21 mouse cellular contexts compared by ENCODE assay signal in genomic region chr2:69476901-69477300, GRCm38 (mm10).
DNase-seq lines count a peak whose midpoint lies in the region; ATAC-seq lines count a peak whose summit lies in the region.
"Had no signal": no experiment of that assay in that cellular context is flagged by ENCODE, and none has a peak within 500 bp of the region (broad histone marks: within the 10 kb centered on the region; RNA-seq: fewer than 3 reads in every experiment).

No protein-coding gene starts in this region.

- H3K4me2 ChIP-seq in embryonic facial prominence, embryonic 11.5 days (ENCODE audit: low read depth, low read length): no peak overlapping the region
- H3K4me2 ChIP-seq: embryonic facial prominence, embryonic 15.5 days; hindbrain, embryonic 13.5 days; liver, embryonic 15.5 days; neural tube, embryonic 12.5 days had no signal

- WGBS in embryonic facial prominence, embryonic 11.5 days: 75% methylated on average over 7 of the region's 7 CpGs
- 89% methylated on average over 7 of the region's 7 CpGs for WGBS in embryonic facial prominence, embryonic 10.5 days

- no peak overlapping the region for H3K9ac ChIP-seq in embryonic facial prominence, embryonic 11.5 days (replicated peaks; ENCODE audit: low read length)
- H3K9ac ChIP-seq: embryonic facial prominence, embryonic 15.5 days; hindbrain, embryonic 13.5 days; liver, embryonic 15.5 days; neural tube, embryonic 12.5 days had no signal

- no peaks in the 10 kb centered on the region for H3K27me3 ChIP-seq in embryonic facial prominence, embryonic 11.5 days (ENCODE audit: control insufficient read depth, insufficient read depth, low read length)
- no peaks in the 10 kb centered on the region for H3K27me3 ChIP-seq in embryonic facial prominence, embryonic 10.5 days (replicated peaks; ENCODE audit: low read depth, poor library complexity, severe bottlenecking)
- H3K27me3 ChIP-seq: CH12.LX; embryonic facial prominence, embryonic 15.5 days; hindbrain, embryonic 13.5 days; liver, embryonic 15.5 days; neural tube, embryonic 12.5 days had no signal

- H3K9me3 ChIP-seq in embryonic facial prominence, embryonic 11.5 days (replicated peaks; ENCODE audit: control insufficient read depth, low read length): no peaks in the 10 kb centered on the region
- H3K9me3 ChIP-seq in embryonic facial prominence, embryonic 10.5 days: no peaks in the 10 kb centered on the region
- H3K9me3 ChIP-seq: embryonic facial prominence, embryonic 15.5 days; hindbrain, embryonic 13.5 days; liver, embryonic 15.5 days; neural tube, embryonic 12.5 days had no signal

- no peak overlapping the region for H3K27ac ChIP-seq in embryonic facial prominence, embryonic 11.5 days (replicated peaks; ENCODE audit: low read depth, low read length)
- H3K27ac ChIP-seq in embryonic facial prominence, embryonic 10.5 days (replicated peaks): no peak overlapping the region
- H3K27ac ChIP-seq: embryonic facial prominence, embryonic 15.5 days; gastrocnemius, adult 2 months; heart, adult 2 months; hindbrain, embryonic 13.5 days; liver, embryonic 15.5 days; neural tube, embryonic 12.5 days had no signal

- no peaks in the 10 kb centered on the region for H3K4me1 ChIP-seq in embryonic facial prominence, embryonic 11.5 days (ENCODE audit: control insufficient read depth, insufficient read depth, low read length)
- no peaks in the 10 kb centered on the region for H3K4me1 ChIP-seq in embryonic facial prominence, embryonic 10.5 days
- H3K4me1 ChIP-seq: embryonic facial prominence, embryonic 15.5 days; hindbrain, embryonic 13.5 days; liver, embryonic 15.5 days; neural tube, embryonic 12.5 days had no signal

- no peaks in the 10 kb centered on the region for H3K36me3 ChIP-seq in embryonic facial prominence, embryonic 11.5 days (replicated peaks; ENCODE audit: control insufficient read depth, insufficient read depth, low read depth, low read length)
- peaks cover 11% of the 10 kb centered on the region for H3K36me3 ChIP-seq in embryonic facial prominence, embryonic 10.5 days (replicated peaks)
- H3K36me3 ChIP-seq: embryonic facial prominence, embryonic 15.5 days; hindbrain, embryonic 13.5 days; liver, embryonic 15.5 days; neural tube, embryonic 12.5 days had no signal

- intact Hi-C loops in left cerebral cortex, postnatal 4 days (cut with DNase I): no loop called here

- no peak for ATAC-seq in embryonic facial prominence, embryonic 11.5 days (replicated peaks; ENCODE audit: insufficient number of reproducible peaks, low FRiP score, low TSS enrichment, low read depth)

- DNase-seq in embryonic facial prominence, embryonic 11.5 days (ENCODE audit: low spot score): peak; percentile 2
- no peak for DNase-seq in embryonic facial prominence, embryonic 10.5 days (ENCODE audit: low spot score)
- peak; percentile 7 for DNase-seq in left cerebral cortex, postnatal 4 days
- DNase-seq in left cerebral cortex, adult 18-20 months (ENCODE audit: low spot score in 2 of 2): no peak
- peak; percentile 23 to 43 for DNase-seq in layer of hippocampus, postnatal 10 days (ENCODE audit: low spot score in 2 of 2)
- DNase-seq in thymus, postnatal 0 days (ENCODE audit: low spot score): no peak
- DNase-seq in adrenal gland, adult 18-20 months (ENCODE audit: low spot score in 2 of 2): no peak
- DNase-seq: adrenal gland, adult 2 months; cerebellum, adult 11-12 months; gastrocnemius, adult 2 months; heart, adult 2 months; kidney, adult 2 months; kidney, postnatal 25 days; lung, postnatal 14 days; right cerebral cortex, postnatal 25 days; thymus, postnatal 14 days had no signal

- H3K4me3 ChIP-seq in embryonic facial prominence, embryonic 11.5 days (ENCODE audit: low read depth, low read length): no peak overlapping the region
- H3K4me3 ChIP-seq in embryonic facial prominence, embryonic 10.5 days: no peak overlapping the region
- H3K4me3 ChIP-seq: embryonic facial prominence, embryonic 15.5 days; gastrocnemius, adult 2 months; heart, adult 2 months; hindbrain, embryonic 13.5 days; liver, embryonic 15.5 days; neural tube, embryonic 12.5 days had no signal

Comparison
In these comparisons a context has a peak if more than half of its experiments do, and no peak if none do; other contexts are left out.
1. DNase-seq: peak in embryonic facial prominence, embryonic 11.5 days (single experiment), left cerebral cortex, postnatal 4 days (single experiment) and layer of hippocampus, postnatal 10 days (2 of 2); none in embryonic facial prominence, embryonic 10.5 days (single experiment), left cerebral cortex, adult 18-20 months (0 of 2), thymus, postnatal 0 days (single experiment) and adrenal gland, adult 18-20 months (0 of 2).